Mouse (Mus musculus): Measurements from ENCODE around the gene Mertk. TPM values are rescaled to one million over a fixed set of nuclear protein-coding genes. Genes with fewer than 3 reads are reported as not detected.

Mertk gene
- polyA plus RNA-seq, 1 experiment = 2.4 TPM

DNA sequence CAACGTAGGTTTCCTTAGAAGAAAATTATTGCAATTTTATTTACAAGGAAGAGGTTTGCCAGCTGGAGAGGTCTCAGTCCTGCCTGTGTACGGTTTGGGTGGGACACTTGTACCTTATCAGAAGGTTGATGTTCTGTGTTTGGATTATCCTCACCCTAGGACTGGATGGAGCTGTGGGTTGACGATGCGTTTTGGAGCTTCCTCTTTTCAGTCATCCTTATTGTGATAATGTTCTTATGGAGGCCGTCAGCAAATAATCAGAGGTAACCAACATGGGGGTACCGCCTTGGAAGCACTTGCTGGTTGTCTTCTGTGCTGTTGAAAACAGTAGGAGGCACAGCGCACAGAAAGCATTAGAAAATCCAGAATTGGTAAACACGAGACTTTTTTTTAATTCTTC is 143.7 kb downstream of the Mertk start:
- Histone ChIP-seq H3K4me1 (ENCODE audit: control insufficient read depth, insufficient read depth, insufficient read length, low read length) (no peaks in the 10 kb centered on the region), H3K27ac (replicated peaks; ENCODE audit: low read depth, low read length) (no peak overlapping the region), H3K4me3 (ENCODE audit: insufficient read depth, low read depth, low read length) (no peak overlapping the region)

DNA sequence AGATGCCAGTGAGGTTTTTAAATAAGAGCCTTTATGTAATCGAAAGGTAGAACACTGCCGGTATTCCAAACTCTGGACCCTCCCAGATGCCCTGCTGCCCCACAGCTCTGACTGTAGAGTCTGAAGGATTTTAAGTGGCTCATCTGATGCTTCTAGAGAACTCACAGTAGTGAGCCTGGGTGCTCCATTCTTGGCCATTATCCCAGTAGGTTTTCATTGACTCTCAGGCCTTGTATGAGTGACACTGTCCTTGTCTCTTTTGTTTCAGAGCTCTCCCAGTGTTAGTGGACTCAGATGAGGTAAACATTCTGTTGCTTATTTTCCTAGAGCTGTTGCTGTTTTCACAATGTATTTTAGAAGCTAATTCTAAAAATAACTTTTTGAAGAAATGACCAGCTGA is 151.3 kb downstream of the Mertk start:
- Histone ChIP-seq H3K27ac (replicated peaks; ENCODE audit: low read depth, low read length) (no peak overlapping the region), H3K4me1 (ENCODE audit: control insufficient read depth, insufficient read depth, insufficient read length, low read length) (no peaks in the 10 kb centered on the region), H3K4me3 (ENCODE audit: insufficient read depth, low read depth, low read length) (no peak overlapping the region)

Other genes starting within 250 kb of the Mertk start
- not detected in 2 replicates for gene Spdye4c, start 107.7 kb upstream of the Mertk start, polyA plus RNA-seq (2012; ENCODE audit: insufficient read depth, insufficient read length, missing spikeins)
- gene Anapc1, start 11.6 kb upstream of the Mertk start, polyA plus RNA-seq (2012; ENCODE audit: insufficient read depth, insufficient read length, missing spikeins) = 17.7 and 22.3 TPM in 2 replicates
- 12.9 and 13.7 TPM in 2 replicates for gene Tmem87b, start 119.2 kb downstream of the Mertk start, polyA plus RNA-seq (2012; ENCODE audit: insufficient read depth, insufficient read length, missing spikeins)
- 1.7 and 2.5 TPM in 2 replicates for gene Fbln7, start 164.0 kb downstream of the Mertk start, polyA plus RNA-seq (2012; ENCODE audit: insufficient read depth, insufficient read length, missing spikeins)
- gene Zc3h8, start 245.1 kb downstream of the Mertk start, polyA plus RNA-seq (2012; ENCODE audit: insufficient read depth, insufficient read length, missing spikeins) = 5.8 and 8.0 TPM in 2 replicates